Mouse (Mus musculus) embryonic fibroblast, embryonic 13.5 days (primary cell): Measurements from ENCODE around the gene Slc4a4.
"Not testable (repeated sequence)": the region's sequence is repeated elsewhere in the genome, so short reads cannot be mapped to it uniquely, and the experiment has no call there.

Experiments
- CTCF ChIP-seq: IDR thresholded peaks from 2 replicates; pipeline ENCODE4 v1.5.1; 2011; ENCODE audit warnings: mild to moderate bottlenecking, control low read depth, low read length, moderate library complexity, borderline replicate concordance; ENCODE audit not compliant: insufficient read depth
- POLR2A ChIP-seq: IDR thresholded peaks from 2 replicates; pipeline ENCODE4 v1.6.1; 2011; ENCODE audit warnings: low read depth, mild to moderate bottlenecking, control low read depth, low read length, moderate library complexity

DNA sequence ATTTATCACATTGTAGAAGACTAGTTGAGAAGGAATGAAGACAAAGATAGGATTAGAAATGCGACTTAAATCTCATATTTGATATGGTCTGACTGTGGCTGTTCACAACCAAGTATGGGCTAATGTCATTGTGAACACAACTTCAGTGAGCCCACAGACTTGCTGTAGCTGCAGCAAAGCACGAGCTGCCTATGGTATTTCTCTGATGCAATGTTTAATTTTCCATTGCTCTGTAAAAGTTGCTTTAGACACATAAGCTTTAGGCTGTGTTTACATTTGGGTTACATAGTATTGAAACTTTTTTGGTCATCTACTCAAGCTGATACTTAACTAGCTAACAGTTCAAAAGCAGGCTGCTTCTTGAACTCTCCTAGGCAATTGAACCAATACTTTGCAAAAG, 104.7 kb downstream of the Slc4a4 start:
- not testable (repeated sequence) for TF ChIP-seq POLR2A, CTCF
